Mouse (Mus musculus): ENCODE measurements at regions not wholly inside any gene's neighbourhood (a gene's known extent, or its start where the extent isn't known, plus 50 kb on each side); places are given as distances from the start of the nearest gene placed in this dataset. TPM values are rescaled to one million over a fixed set of nuclear protein-coding genes. Genes with fewer than 3 reads are reported as not detected.

GRCm38 (mm10) chr16:3265351-3265750 is 325.5 kb upstream of the Olfr161 start:
- whole genome bisulfite sequencing, result 76% methylated on average over 1 of the region's 1 CpGs
- Histone ChIP-seq H3K4me2 (replicated peaks; ENCODE audit: low read depth, low read length, severe bottlenecking) (no peak overlapping the region), H3K9ac (ENCODE audit: low read depth, low read length, severe bottlenecking) (no peak overlapping the region), H3K27ac (replicated peaks; ENCODE audit: low read depth, low read length) (no peak overlapping the region), H3K27me3 (ENCODE audit: control insufficient read depth, insufficient read depth, low read length) (no peaks in the 10 kb centered on the region), H3K4me3 (replicated peaks; ENCODE audit: low read length) (no peak overlapping the region), H3K4me1 (ENCODE audit: control insufficient read depth, insufficient read depth, low read length) (no peaks in the 10 kb centered on the region), H3K9me3 (ENCODE audit: control insufficient read depth, low read length) (peaks cover 50% of the 10 kb centered on the region), H3K36me3 (ENCODE audit: control insufficient read depth, insufficient read depth, low read length) (no peaks in the 10 kb centered on the region)
- ATAC-seq (ENCODE audit: low FRiP score, low read depth) (no peak), DNase-seq (ENCODE audit: low spot score) (no peak)
- no peak for TF ChIP-seq POLR2A (IDR thresholded peaks at IDR 0.05; ENCODE audit: borderline replicate concordance, extremely low read depth, insufficient read depth, insufficient read length)

GRCm38 (mm10) chr16:3271819-3272490 is 318.9 kb upstream of the Olfr161 start:
- Histone ChIP-seq H3K4me1 (ENCODE audit: control insufficient read depth, insufficient read depth, low read length) (no peaks in the 10 kb centered on the region), H3K9me3 (ENCODE audit: control insufficient read depth, low read length) (peaks cover 54% of the 10 kb centered on the region), H3K27me3 (ENCODE audit: control insufficient read depth, insufficient read depth, low read length) (no peaks in the 10 kb centered on the region), H3K9ac (ENCODE audit: low read depth, low read length, severe bottlenecking) (no peak overlapping the region), H3K4me2 (replicated peaks; ENCODE audit: low read depth, low read length, severe bottlenecking) (no peak overlapping the region), H3K36me3 (ENCODE audit: control insufficient read depth, insufficient read depth, low read length) (no peaks in the 10 kb centered on the region), H3K4me3 (replicated peaks; ENCODE audit: low read length) (no peak overlapping the region), H3K27ac (replicated peaks; ENCODE audit: low read depth, low read length) (no peak overlapping the region)
- TF ChIP-seq POLR2A (IDR thresholded peaks at IDR 0.05; ENCODE audit: borderline replicate concordance, extremely low read depth, insufficient read depth, insufficient read length), result no peak
- DNase-seq (ENCODE audit: low spot score) (no peak), ATAC-seq (ENCODE audit: low FRiP score, low read depth) (no peak)
- WGBS, result 54% methylated on average over 2 of the region's 2 CpGs

GRCm38 (mm10) chr16:3273427-3273826 is 317.4 kb upstream of the Olfr161 start:
- no peaks in the 10 kb centered on the region for H3K36me3 ChIP-seq (ENCODE audit: control insufficient read depth, insufficient read depth, low read length)
- ATAC-seq (ENCODE audit: low FRiP score, low read depth) (no peak), DNase-seq (ENCODE audit: low spot score) (no peak)
- WGBS, result 79% methylated on average over 2 of the region's 2 CpGs
- H3K4me2 ChIP-seq (replicated peaks; ENCODE audit: low read depth, low read length, severe bottlenecking), result no peak overlapping the region
- H3K9ac ChIP-seq (ENCODE audit: low read depth, low read length, severe bottlenecking), result no peak overlapping the region
- H3K9me3 ChIP-seq (ENCODE audit: control insufficient read depth, low read length), result peaks cover 56% of the 10 kb centered on the region
- H3K27ac ChIP-seq (replicated peaks; ENCODE audit: low read depth, low read length), result no peak overlapping the region
- TF ChIP-seq POLR2A (IDR thresholded peaks at IDR 0.05; ENCODE audit: borderline replicate concordance, extremely low read depth, insufficient read depth, insufficient read length), result no peak
- H3K4me3 ChIP-seq (replicated peaks; ENCODE audit: low read length), result no peak overlapping the region
- H3K4me1 ChIP-seq (ENCODE audit: control insufficient read depth, insufficient read depth, low read length), result no peaks in the 10 kb centered on the region
- H3K27me3 ChIP-seq (ENCODE audit: control insufficient read depth, insufficient read depth, low read length), result no peaks in the 10 kb centered on the region

Small RNA genes lying in the stretch of these regions (microRNA-seq; reads per million reads assigned to microRNA genes)
- gene Gm23215, result not detected

Data from limb, embryonic 14.5 days (tissue).